Mouse (Mus musculus) bone marrow, adult 2 months (tissue): ENCODE data around the gene Icam4.

ENCODE experiments used
- CTCF ChIP-seq: fragments of 200-500 bp; IDR thresholded peaks from 2 replicates; pipeline ENCODE4 v1.5.1; 2011; ENCODE audit warnings: low read length, control low read depth; ENCODE audit not compliant: control insufficient read depth, insufficient read depth
- POLR2A ChIP-seq: fragments of 200-500 bp; IDR thresholded peaks from 2 replicates; pipeline ENCODE4 v1.6.1; 2011; ENCODE audit warnings: low read depth, mild to moderate bottlenecking, control low read depth, low read length, borderline replicate concordance; ENCODE audit not compliant: control insufficient read depth

- TF ChIP-seq CTCF: no peak
- TF ChIP-seq POLR2A: no peak
Observed at GRCm38 (mm10) chr9:21062928-21063327, 33.8 kb downstream of the Icam4 start.
